Mouse (Mus musculus): Measurements from ENCODE around the gene Clock.

- TF ChIP-seq CTCF (IDR thresholded peaks at IDR 0.05; ENCODE audit: borderline replicate concordance, extremely low read depth, insufficient read depth, insufficient read length) (no peak), POLR2A (IDR thresholded peaks at IDR 0.05; ENCODE audit: borderline replicate concordance, extremely low read depth, insufficient read depth, insufficient read length, poor library complexity, severe bottlenecking) (no peak)
Measured at GRCm38 (mm10) chr5:76303745-76304451, 694 bp downstream of the Clock start.

All from brain, embryonic 14.5 days (tissue).